Mouse (Mus musculus) embryonic fibroblast, embryonic 13.5 days (primary cell): ENCODE measurements at regions not wholly inside any gene's neighbourhood (a gene's known extent, or its start where the extent isn't known, plus 50 kb on each side); places are given as distances from the start of the nearest gene placed in this dataset.

Experiments used
- CTCF ChIP-seq: IDR thresholded peaks from 2 replicates; pipeline ENCODE4 v1.5.1; 2011; ENCODE audit warnings: mild to moderate bottlenecking, control low read depth, low read length, moderate library complexity, borderline replicate concordance; ENCODE audit not compliant: insufficient read depth
- POLR2A ChIP-seq: IDR thresholded peaks from 2 replicates; pipeline ENCODE4 v1.6.1; 2011; ENCODE audit warnings: low read depth, mild to moderate bottlenecking, control low read depth, low read length, moderate library complexity

DNA sequence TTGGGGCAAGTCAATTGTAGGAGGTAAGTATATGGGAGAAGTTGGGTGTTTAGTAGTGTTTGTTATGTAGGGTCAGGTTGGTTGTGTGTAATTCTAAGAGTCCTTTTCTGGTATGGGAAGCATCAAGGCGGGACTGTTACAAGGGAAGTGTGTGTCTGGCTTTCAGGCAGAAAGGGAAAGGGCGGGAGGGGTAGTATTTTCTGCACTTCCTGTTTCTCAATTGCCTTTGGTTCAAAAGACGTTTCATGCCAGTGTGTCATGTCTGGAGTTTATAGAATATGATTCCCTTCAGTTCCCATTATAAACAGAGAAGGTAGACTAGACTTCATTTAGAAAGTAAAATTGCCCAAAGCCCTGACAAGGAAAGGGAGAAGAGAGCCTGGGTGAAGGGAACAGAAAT is 107.7 kb upstream of the Cwc22 start:
- TF ChIP-seq CTCF (no peak), POLR2A (no peak)
